Mouse (Mus musculus): Measurements from ENCODE around the gene Cmya5. TPM values are rescaled to one million over a fixed set of nuclear protein-coding genes. Genes with fewer than 3 reads are reported as not detected.

Gene Cmya5
- polyA plus RNA-seq, 1 experiment from 2014 or later, result 0.15 TPM

GRCm38 (mm10) chr13:93080859-93081258 lies 63.7 kb downstream of the Cmya5 start:
- H3K27me3 ChIP-seq (ENCODE audit: control insufficient read depth, insufficient read depth, low read depth, low read length), result no peaks in the 10 kb centered on the region
- ATAC-seq (ENCODE audit: low read depth), result no peak
- H3K9ac ChIP-seq (ENCODE audit: low read depth, low read length), result no peak overlapping the region
- no peak overlapping the region for H3K27ac ChIP-seq (ENCODE audit: low read length)
- H3K36me3 ChIP-seq (ENCODE audit: control insufficient read depth, insufficient read depth), result no peaks in the 10 kb centered on the region
- H3K4me3 ChIP-seq (ENCODE audit: low read depth, low read length), result no peak overlapping the region
- no peak overlapping the region for H3K4me2 ChIP-seq (ENCODE audit: low read depth, low read length)
- H3K4me1 ChIP-seq (ENCODE audit: control insufficient read depth, low read depth, low read length), result no peaks in the 10 kb centered on the region
- no peaks in the 10 kb centered on the region for H3K9me3 ChIP-seq (replicated peaks; ENCODE audit: control insufficient read depth, low read length)
- 64% methylated on average over 2 of the region's 2 CpGs for WGBS (ENCODE audit: insufficient replicate concordance)

GRCm38 (mm10) chr13:93074147-93074641 lies 70.3 kb downstream of the Cmya5 start:
- Histone ChIP-seq H3K36me3 (ENCODE audit: control insufficient read depth, insufficient read depth) (no peaks in the 10 kb centered on the region), H3K4me2 (ENCODE audit: low read depth, low read length) (no peak overlapping the region), H3K4me1 (ENCODE audit: control insufficient read depth, low read depth, low read length) (no peaks in the 10 kb centered on the region), H3K27ac (ENCODE audit: low read length) (no peak overlapping the region), H3K9me3 (replicated peaks; ENCODE audit: control insufficient read depth, low read length) (no peaks in the 10 kb centered on the region), H3K9ac (ENCODE audit: low read depth, low read length) (no peak overlapping the region), H3K4me3 (ENCODE audit: low read depth, low read length) (no peak overlapping the region), H3K27me3 (ENCODE audit: control insufficient read depth, insufficient read depth, low read depth, low read length) (no peaks in the 10 kb centered on the region)
- no peak for ATAC-seq (ENCODE audit: low read depth)
- whole genome bisulfite sequencing (ENCODE audit: insufficient replicate concordance), result 61% methylated on average over 17 of the region's 17 CpGs

GRCm38 (mm10) chr13:93073595-93073994 lies 70.9 kb downstream of the Cmya5 start:
- Histone ChIP-seq H3K27me3 (ENCODE audit: control insufficient read depth, insufficient read depth, low read depth, low read length) (no peaks in the 10 kb centered on the region), H3K27ac (ENCODE audit: low read length) (no peak overlapping the region), H3K4me2 (ENCODE audit: low read depth, low read length) (no peak overlapping the region), H3K9ac (ENCODE audit: low read depth, low read length) (no peak overlapping the region), H3K4me3 (ENCODE audit: low read depth, low read length) (no peak overlapping the region), H3K36me3 (ENCODE audit: control insufficient read depth, insufficient read depth) (no peaks in the 10 kb centered on the region), H3K9me3 (replicated peaks; ENCODE audit: control insufficient read depth, low read length) (no peaks in the 10 kb centered on the region), H3K4me1 (ENCODE audit: control insufficient read depth, low read depth, low read length) (no peaks in the 10 kb centered on the region)
- WGBS (ENCODE audit: insufficient replicate concordance), result 48% methylated on average over 2 of the region's 2 CpGs
- no peak for ATAC-seq (ENCODE audit: low read depth)

GRCm38 (mm10) chr13:93072871-93073411 lies 71.6 kb downstream of the Cmya5 start:
- 36% methylated on average over 15 of the region's 15 CpGs for WGBS (ENCODE audit: insufficient replicate concordance)
- no peak overlapping the region for H3K4me2 ChIP-seq (ENCODE audit: low read depth, low read length)
- no peak overlapping the region for H3K27ac ChIP-seq (ENCODE audit: low read length)
- no peak overlapping the region for H3K9ac ChIP-seq (ENCODE audit: low read depth, low read length)
- no peaks in the 10 kb centered on the region for H3K9me3 ChIP-seq (replicated peaks; ENCODE audit: control insufficient read depth, low read length)
- H3K4me3 ChIP-seq (ENCODE audit: low read depth, low read length), result no peak overlapping the region
- no peaks in the 10 kb centered on the region for H3K36me3 ChIP-seq (ENCODE audit: control insufficient read depth, insufficient read depth)
- no peaks in the 10 kb centered on the region for H3K27me3 ChIP-seq (ENCODE audit: control insufficient read depth, insufficient read depth, low read depth, low read length)
- H3K4me1 ChIP-seq (ENCODE audit: control insufficient read depth, low read depth, low read length), result no peaks in the 10 kb centered on the region
- ATAC-seq (ENCODE audit: low read depth), result no peak

- WGBS (ENCODE audit: insufficient replicate concordance), result 49% methylated on average over 8 of the region's 8 CpGs
- Histone ChIP-seq H3K4me3 (ENCODE audit: low read depth, low read length) (no peak overlapping the region), H3K9me3 (replicated peaks; ENCODE audit: control insufficient read depth, low read length) (no peaks in the 10 kb centered on the region), H3K9ac (ENCODE audit: low read depth, low read length) (no peak overlapping the region), H3K4me2 (ENCODE audit: low read depth, low read length) (no peak overlapping the region), H3K36me3 (ENCODE audit: control insufficient read depth, insufficient read depth) (no peaks in the 10 kb centered on the region), H3K4me1 (ENCODE audit: control insufficient read depth, low read depth, low read length) (no peaks in the 10 kb centered on the region), H3K27me3 (ENCODE audit: control insufficient read depth, insufficient read depth, low read depth, low read length) (no peaks in the 10 kb centered on the region), H3K27ac (ENCODE audit: low read length) (no peak overlapping the region)
- ATAC-seq (ENCODE audit: low read depth), result no peak
These were observed 74.1 kb downstream of the Cmya5 start for GRCm38 (mm10) chr13:93070406-93070805.

DNA sequence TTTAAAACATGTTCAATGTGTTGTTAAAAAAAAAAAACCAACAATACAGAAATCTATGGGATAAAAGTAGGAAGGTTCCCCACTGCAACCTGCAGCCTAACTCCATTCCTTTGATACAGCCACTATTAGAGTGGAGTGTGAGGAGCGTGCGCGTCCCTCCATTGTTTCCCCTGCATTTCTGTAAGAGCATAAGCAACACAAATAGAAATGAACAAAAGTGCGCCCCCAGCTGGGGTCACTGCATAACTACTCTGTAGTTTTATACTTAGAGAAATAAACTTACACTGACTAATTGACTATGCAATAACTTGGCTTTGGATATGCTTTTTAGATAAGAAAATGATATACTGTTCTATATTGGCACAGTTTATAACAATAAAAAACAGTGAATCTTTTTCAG lies 75.0 kb downstream of the Cmya5 start:
- H3K9me3 ChIP-seq (replicated peaks; ENCODE audit: control insufficient read depth, low read length), result no peaks in the 10 kb centered on the region
- WGBS (ENCODE audit: insufficient replicate concordance), result 53% methylated on average over 4 of the region's 4 CpGs
- H3K4me2 ChIP-seq (ENCODE audit: low read depth, low read length), result no peak overlapping the region
- H3K36me3 ChIP-seq (ENCODE audit: control insufficient read depth, insufficient read depth), result no peaks in the 10 kb centered on the region
- no peak overlapping the region for H3K4me3 ChIP-seq (ENCODE audit: low read depth, low read length)
- H3K9ac ChIP-seq (ENCODE audit: low read depth, low read length), result no peak overlapping the region
- H3K27ac ChIP-seq (ENCODE audit: low read length), result no peak overlapping the region
- H3K4me1 ChIP-seq (ENCODE audit: control insufficient read depth, low read depth, low read length), result no peaks in the 10 kb centered on the region
- no peaks in the 10 kb centered on the region for H3K27me3 ChIP-seq (ENCODE audit: control insufficient read depth, insufficient read depth, low read depth, low read length)
- ATAC-seq (ENCODE audit: low read depth), result no peak

DNA sequence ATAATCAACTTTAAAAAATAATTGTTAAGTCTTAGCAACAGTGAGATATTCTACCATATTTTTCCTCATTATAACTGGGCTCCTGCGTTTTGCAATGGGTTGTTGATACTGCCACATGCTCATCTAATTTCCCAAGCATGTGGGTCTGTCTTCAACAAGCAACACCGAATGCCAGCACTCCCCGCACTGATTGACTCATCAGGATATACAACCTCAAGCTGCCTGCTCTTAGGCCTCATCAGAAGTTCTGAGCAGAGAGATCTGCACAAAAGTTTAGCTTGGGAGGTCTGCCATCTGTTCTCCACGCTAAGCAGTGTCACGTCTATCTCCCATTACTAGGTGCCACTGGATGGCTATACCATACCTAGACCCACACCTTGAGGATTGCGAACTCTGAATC lies 76.2 kb downstream of the Cmya5 start:
- no peak for ATAC-seq (ENCODE audit: low read depth)
- Histone ChIP-seq H3K9ac (ENCODE audit: low read depth, low read length) (no peak overlapping the region), H3K27me3 (ENCODE audit: control insufficient read depth, insufficient read depth, low read depth, low read length) (no peaks in the 10 kb centered on the region), H3K36me3 (ENCODE audit: control insufficient read depth, insufficient read depth) (no peaks in the 10 kb centered on the region), H3K27ac (ENCODE audit: low read length) (no peak overlapping the region), H3K4me3 (ENCODE audit: low read depth, low read length) (no peak overlapping the region), H3K9me3 (replicated peaks; ENCODE audit: control insufficient read depth, low read length) (no peaks in the 10 kb centered on the region), H3K4me1 (ENCODE audit: control insufficient read depth, low read depth, low read length) (no peaks in the 10 kb centered on the region), H3K4me2 (ENCODE audit: low read depth, low read length) (no peak overlapping the region)
- 67% methylated on average over 6 of the region's 6 CpGs for WGBS (ENCODE audit: insufficient replicate concordance)

DNA sequence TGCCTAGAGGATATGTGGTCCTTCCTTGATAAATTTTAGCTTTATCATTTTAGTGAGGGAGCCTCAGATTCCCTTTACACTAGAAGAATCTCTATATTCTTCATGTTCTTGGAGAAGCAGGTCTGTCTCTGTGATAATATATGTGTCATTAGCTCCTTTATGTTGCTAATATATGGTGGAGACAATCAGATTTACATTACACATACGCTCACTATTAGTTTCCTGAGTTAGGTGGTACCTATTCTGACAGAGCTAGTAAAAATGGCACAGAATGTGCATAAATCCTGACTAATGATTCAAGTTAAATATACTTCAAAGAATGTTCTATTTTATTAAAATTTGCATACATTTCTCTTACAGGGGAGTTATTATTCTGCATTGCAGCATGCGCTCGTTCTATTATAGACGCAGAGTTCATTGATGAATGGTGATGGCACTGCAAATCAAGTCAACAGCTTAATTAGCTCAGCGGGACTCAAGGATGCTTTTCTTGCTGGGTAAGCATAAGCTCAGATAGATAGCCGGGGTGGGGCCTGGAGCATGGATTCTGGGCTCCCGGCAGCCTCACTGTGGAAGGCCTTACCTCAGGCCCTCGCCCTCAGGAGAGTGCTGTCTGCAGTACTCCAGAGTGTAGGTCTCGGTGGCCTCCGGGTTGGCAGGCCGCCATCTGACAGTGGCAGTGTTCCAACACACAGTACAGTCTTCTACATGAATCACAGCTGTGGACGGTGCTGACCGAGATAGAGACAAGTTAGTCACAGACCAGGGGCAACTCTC lies 81.5 kb downstream of the Cmya5 start:
- Histone ChIP-seq H3K36me3 (ENCODE audit: control insufficient read depth, insufficient read depth) (no peaks in the 10 kb centered on the region), H3K4me2 (ENCODE audit: low read depth, low read length) (no peak overlapping the region), H3K27ac (ENCODE audit: low read length) (no peak overlapping the region), H3K4me1 (ENCODE audit: control insufficient read depth, low read depth, low read length) (no peaks in the 10 kb centered on the region), H3K4me3 (ENCODE audit: low read depth, low read length) (no peak overlapping the region), H3K9ac (ENCODE audit: low read depth, low read length) (no peak overlapping the region), H3K9me3 (replicated peaks; ENCODE audit: control insufficient read depth, low read length) (no peaks in the 10 kb centered on the region), H3K27me3 (ENCODE audit: control insufficient read depth, insufficient read depth, low read depth, low read length) (no peaks in the 10 kb centered on the region)
- no peak for ATAC-seq (ENCODE audit: low read depth)
- 65% methylated on average over 13 of the region's 13 CpGs for WGBS (ENCODE audit: insufficient replicate concordance)

DNA sequence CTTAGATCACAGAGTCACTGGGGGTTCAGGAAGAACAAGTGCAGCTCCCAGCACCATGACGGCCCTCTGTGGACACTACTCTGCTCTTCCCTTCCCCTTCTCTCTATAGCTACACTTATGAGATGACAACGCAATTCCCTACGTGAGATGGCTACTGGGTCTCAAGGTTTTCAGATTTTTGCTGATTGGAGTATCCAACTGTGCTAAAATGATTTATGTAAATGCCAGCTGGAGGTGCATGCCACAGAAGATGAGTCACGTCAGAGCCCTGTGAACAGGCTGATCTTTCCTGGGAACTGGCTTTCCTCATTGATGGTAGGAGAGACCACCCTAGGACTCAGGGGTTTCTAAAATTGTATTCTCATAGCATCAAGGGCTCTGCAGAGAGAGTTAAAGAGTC lies 83.2 kb downstream of the Cmya5 start:
- no peaks in the 10 kb centered on the region for H3K36me3 ChIP-seq (ENCODE audit: control insufficient read depth, insufficient read depth)
- 55% methylated on average over 4 of the region's 4 CpGs for WGBS (ENCODE audit: insufficient replicate concordance)

More for the DNA sequence above, 83.2 kb downstream of the Cmya5 start:
- Histone ChIP-seq H3K9ac (ENCODE audit: low read depth, low read length) (no peak overlapping the region), H3K4me2 (ENCODE audit: low read depth, low read length) (no peak overlapping the region), H3K27me3 (ENCODE audit: control insufficient read depth, insufficient read depth, low read depth, low read length) (no peaks in the 10 kb centered on the region), H3K9me3 (replicated peaks; ENCODE audit: control insufficient read depth, low read length) (no peaks in the 10 kb centered on the region), H3K4me3 (ENCODE audit: low read depth, low read length) (no peak overlapping the region), H3K4me1 (ENCODE audit: control insufficient read depth, low read depth, low read length) (no peaks in the 10 kb centered on the region), H3K27ac (ENCODE audit: low read length) (no peak overlapping the region)
- no peak for ATAC-seq (ENCODE audit: low read depth)
